Mouse (Mus musculus) yolk sac, embryonic 10.5 days (tissue): ENCODE results near the gene Alg5.

ENCODE experiments used
- DNase-seq: peaks from one replicate; pipeline ENCODE4 v3.0.0-alpha.2; 2017; ENCODE audit warnings: low spot score

Gene Alg5

DNA sequence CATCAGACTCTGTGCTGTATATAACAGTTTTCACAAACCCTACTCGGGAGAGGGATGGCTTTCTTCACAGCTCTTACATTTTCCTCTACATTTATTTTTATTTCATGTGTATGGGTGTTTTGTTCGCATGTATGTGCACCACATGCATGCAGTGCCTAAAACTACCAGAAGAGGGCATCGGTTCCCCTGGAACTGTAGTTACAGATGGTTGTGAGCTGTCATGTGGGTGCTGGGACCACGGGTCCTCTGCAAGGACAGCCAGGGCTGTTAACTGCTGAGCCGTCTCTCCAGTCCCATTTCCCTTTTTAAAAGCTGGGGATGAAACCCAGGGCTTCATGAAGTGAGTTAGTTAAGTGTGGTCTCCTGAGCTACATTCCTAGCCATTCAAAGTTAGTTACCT is 60.0 kb downstream of the Alg5 start:
- no peak for DNase-seq

DNA sequence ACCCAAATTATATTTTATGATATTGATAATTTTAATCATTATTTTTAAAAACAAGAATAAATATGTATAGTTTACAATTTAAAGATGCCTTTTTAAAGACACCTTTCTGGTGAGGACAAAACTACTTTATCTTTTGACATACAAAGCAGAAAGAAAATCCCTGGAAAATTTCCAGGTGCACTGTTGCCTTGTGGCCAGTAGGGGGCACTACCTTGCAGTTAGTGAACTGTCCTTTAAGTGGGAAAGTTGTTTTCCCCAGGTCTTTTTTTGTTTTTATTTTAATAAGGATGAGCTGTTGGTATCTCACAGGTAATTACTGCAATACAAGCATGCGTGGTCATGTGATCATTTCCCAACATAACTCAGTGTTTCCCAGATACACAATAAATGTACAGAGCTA is 60.5 kb downstream of the Alg5 start:
- DNase-seq, result no peak

DNA sequence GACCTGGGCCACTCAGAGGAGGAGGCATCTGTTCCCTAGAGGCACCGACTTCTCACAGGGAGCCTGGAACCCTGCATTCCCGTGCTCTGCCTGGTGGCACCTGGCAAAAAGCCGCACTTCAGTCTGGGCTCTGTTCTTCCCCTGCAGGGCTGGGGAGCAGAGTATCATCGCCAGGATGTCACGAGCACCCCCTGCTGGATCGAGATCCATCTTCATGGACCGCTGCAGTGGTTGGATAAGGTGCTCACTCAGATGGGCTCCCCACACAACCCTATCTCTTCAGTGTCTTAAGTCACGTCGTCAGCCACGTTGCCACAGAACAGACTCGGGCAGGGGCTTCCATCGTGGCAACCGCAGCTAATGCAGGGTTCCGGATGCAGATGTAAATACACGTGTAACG is 61.9 kb downstream of the Alg5 start:
- peak; percentile 13 for DNase-seq
